Mouse (Mus musculus): ENCODE results near the gene Klk9. TPM values are rescaled to one million over a fixed set of nuclear protein-coding genes. Genes with fewer than 3 reads are reported as not detected.

Gene Klk9
- not detected in 2 replicates for polyA plus RNA-seq (2012; rRNA removed)

- no peak for DNase-seq (ENCODE audit: extremely low spot score in 1 of 2, low spot score in 1 of 2)
Observed at GRCm38 (mm10) chr7:43791591-43791990, at the start of gene Klk9. TSS of gene Klk9 (plus strand) at chr7:43791891.

GRCm38 (mm10) chr7:43747788-43748187, 43.9 kb upstream of the Klk9 start:
- DNase-seq (ENCODE audit: extremely low spot score in 1 of 2, low spot score in 1 of 2): peak in 1 of 2 experiments; percentile 31

DNA sequence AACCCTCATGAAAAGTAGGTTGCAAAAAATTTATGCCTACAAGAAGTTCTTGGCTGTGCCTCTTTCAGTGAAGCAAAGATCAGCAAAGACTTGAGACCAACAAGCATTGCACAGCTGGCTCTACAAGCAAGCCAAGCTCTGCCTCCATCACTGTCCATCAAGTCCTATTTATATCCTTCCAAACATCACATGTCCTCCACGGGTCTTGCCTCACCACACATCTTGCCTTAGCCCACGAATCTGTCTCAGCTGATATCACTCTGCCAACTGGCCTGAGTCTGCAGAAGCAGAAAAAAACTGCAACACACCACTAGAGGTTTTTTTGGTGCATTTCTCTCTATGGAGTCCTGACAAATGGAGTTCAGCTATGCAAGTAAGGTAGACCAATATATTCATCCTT, 38.9 kb upstream of the Klk9 start:
- DNase-seq (ENCODE audit: extremely low spot score in 1 of 2, low spot score in 1 of 2): no peak

- no peak for DNase-seq (ENCODE audit: extremely low spot score in 1 of 2, low spot score in 1 of 2)
Observed at GRCm38 (mm10) chr7:43766484-43766883, 25.2 kb upstream of the Klk9 start.

DNA sequence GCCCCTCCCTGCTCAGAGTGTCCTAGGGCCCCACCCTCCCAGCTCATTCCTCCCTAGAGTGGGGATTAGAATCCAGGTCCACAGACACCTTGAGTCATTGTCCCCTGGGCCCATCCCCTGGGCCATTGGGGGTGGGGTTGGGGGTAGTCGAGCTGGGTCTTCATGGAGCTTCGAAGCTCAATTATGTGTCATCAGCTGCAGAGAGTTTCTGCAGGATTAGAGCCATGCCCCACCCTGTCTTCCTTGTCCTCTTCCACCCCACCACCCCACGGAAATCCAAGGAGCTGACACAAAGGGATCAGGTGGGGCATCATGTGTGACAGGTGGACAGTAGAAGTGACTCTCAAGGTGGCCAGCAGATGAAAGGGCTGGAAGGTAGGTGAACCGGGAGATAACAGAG, 23.1 kb upstream of the Klk9 start, which contains the start of gene Klk12:
Klk12 (plus strand) TSS at position 301 of the 400 bp plus-strand sequence.
- no peak for DNase-seq (ENCODE audit: extremely low spot score in 1 of 2, low spot score in 1 of 2)

GRCm38 (mm10) chr7:43769636-43770035, 22.1 kb upstream of the Klk9 start:
- DNase-seq (ENCODE audit: extremely low spot score in 1 of 2, low spot score in 1 of 2): no peak

GRCm38 (mm10) chr7:43770701-43771100, 21.0 kb upstream of the Klk9 start:
- no peak for DNase-seq (ENCODE audit: extremely low spot score in 1 of 2, low spot score in 1 of 2)

DNA sequence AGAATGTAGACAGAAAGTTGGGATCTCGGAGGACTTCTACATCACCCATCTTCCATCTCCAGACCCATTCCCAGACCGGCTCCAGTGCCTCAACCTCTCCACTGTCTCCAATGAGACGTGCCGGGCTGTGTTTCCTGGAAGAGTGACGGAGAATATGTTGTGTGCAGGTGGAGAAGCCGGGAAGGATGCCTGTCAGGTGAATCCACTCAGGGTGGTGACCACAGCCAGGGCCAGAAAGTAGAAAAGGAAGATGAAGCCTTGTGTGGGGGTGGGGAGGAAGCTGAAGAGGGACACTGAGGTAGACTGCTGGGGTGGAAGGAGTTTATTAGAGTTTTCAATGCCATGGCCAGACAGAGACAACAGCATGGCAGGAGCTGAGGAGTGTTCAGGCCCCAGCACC, 19.8 kb upstream of the Klk9 start:
- no peak for DNase-seq (ENCODE audit: extremely low spot score in 1 of 2, low spot score in 1 of 2)

DNA sequence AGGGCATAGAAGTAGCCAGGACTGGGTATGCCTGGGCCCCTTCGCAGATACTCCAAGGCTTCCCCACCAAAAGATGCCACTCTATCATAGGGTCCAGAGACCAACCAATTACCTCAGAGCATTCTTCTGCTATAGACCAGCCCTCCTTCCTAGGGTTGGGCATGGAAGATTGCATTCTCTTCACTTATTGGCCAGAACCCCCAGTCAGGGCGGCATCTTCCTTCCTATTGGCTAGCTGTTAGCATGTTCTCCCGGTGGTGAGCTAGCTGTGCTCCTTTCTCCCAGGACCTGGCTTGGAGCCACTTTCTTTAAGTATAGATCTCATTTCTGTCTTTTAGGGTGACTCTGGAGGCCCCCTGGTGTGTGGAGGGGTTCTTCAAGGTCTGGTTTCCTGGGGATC, 18.8 kb upstream of the Klk9 start:
- no peak for DNase-seq (ENCODE audit: extremely low spot score in 1 of 2, low spot score in 1 of 2)

- DNase-seq (ENCODE audit: extremely low spot score in 1 of 2, low spot score in 1 of 2): no peak
Observed at GRCm38 (mm10) chr7:43774364-43774763, 17.3 kb upstream of the Klk9 start, which contains the start of gene Klk11. TSS of gene Klk11 (plus strand) at chr7:43774604.

DNA sequence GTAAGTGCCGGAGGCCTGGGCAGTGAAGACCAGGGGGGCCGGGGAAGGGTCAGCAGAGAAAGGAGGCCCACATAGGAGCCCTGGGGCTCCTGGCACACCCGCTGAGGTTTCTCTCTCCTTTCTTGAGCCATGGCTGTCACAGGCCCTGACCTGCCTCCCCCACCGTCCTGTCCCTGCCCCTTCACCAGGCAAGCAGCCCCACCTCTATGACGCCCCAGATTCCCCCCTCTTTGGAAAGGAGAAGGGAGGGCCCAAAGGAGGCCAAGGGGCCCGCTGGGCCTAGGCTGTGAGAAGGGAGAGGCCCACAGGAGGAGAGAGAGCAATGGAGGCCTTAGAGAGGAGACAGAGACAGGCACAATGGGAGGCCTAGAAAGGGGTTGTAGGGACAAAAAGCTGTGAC, 16.9 kb upstream of the Klk9 start:
- no peak for DNase-seq (ENCODE audit: extremely low spot score in 1 of 2, low spot score in 1 of 2)

DNA sequence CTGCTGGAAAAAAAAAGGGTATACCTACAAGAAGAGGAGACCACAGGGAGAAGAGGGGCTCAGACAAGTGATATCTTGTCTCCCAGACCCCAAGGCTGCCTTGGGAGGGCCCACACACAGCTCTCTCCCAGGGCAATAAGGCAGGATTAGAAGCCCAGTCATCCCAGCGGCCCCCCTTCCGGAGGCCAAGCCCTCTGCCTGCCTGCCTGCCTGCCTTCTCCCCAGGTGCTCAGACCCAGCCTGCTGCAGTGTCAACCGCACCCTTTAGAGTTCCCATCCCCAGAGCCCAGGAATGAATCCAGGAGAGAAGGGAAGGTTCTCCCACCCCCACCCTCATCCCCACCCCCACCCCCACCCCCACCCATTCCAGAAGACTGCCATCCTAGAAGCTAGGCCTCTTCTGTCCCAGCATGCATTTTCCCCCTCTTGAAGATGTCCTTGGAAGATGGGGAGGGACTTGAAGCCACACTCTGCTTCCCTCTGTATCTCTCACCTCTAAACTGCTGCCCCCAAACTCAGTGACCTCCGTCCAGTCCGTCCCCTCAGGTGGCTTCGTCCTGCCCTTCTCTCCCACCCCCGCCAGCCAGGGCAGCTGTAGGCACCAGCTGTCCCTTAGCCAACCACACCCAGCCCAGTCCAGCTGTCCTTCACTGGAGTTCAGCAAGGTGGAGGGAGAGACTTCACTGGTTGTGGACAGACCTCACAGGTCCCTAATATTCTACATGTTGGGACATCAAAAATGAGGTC, 16.2 kb upstream of the Klk9 start:
- DNase-seq (ENCODE audit: extremely low spot score in 1 of 2, low spot score in 1 of 2): no peak

DNA sequence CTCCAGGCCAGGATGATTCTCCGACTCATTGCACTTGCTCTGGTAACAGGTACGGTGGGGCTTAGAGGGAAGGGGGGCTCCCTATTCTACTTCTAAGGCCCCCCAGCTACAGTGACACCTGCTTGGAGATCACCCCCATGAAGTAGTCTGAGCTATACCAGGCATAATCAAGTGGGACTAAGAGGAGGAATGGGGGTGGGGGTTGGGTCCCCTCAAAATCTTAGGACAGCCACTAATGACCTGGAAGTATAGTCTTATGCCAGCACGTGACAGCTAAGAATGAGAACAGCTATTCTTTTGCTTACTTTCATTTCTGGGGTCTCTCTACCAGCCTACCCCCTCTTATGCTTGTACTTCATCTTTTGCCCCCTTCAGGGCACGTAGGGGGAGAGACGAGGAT, 15.2 kb upstream of the Klk9 start:
- no peak for DNase-seq (ENCODE audit: extremely low spot score in 1 of 2, low spot score in 1 of 2)

- no peak for DNase-seq (ENCODE audit: extremely low spot score in 1 of 2, low spot score in 1 of 2)
Observed at GRCm38 (mm10) chr7:43777423-43777822, 14.3 kb upstream of the Klk9 start.

- no peak for DNase-seq (ENCODE audit: extremely low spot score in 1 of 2, low spot score in 1 of 2)
Observed at GRCm38 (mm10) chr7:43778176-43778970, 13.3 kb upstream of the Klk9 start.

GRCm38 (mm10) chr7:43780241-43780640, 11.4 kb upstream of the Klk9 start:
- no peak for DNase-seq (ENCODE audit: extremely low spot score in 1 of 2, low spot score in 1 of 2)

DNA sequence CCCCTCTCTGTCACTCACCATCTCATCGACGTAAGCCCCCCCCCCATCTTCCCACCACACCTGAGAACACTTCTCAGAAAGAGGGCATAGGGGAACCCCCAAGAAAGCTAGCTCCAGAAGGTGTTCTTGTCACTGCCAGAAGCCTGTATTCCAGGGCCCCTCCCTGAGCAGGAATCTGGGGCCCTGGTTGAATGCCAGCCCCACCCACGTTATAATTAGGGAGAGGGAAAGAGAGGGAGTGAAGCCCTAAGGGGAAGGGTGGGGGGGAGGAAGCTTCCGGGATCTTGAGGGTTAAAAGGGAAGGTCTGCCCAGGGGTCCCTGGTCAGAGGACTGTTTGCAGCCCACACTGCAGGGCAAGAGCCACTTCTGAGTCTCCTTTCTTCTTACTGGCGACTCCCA, 10.9 kb upstream of the Klk9 start, which contains the start of gene Klk10:
Klk10 (plus strand) TSS at position 290 of the 400 bp plus-strand sequence.
- no peak for DNase-seq (ENCODE audit: extremely low spot score in 1 of 2, low spot score in 1 of 2)

- DNase-seq (ENCODE audit: extremely low spot score in 1 of 2, low spot score in 1 of 2): no peak
Observed at GRCm38 (mm10) chr7:43781541-43781940, 10.2 kb upstream of the Klk9 start.

DNA sequence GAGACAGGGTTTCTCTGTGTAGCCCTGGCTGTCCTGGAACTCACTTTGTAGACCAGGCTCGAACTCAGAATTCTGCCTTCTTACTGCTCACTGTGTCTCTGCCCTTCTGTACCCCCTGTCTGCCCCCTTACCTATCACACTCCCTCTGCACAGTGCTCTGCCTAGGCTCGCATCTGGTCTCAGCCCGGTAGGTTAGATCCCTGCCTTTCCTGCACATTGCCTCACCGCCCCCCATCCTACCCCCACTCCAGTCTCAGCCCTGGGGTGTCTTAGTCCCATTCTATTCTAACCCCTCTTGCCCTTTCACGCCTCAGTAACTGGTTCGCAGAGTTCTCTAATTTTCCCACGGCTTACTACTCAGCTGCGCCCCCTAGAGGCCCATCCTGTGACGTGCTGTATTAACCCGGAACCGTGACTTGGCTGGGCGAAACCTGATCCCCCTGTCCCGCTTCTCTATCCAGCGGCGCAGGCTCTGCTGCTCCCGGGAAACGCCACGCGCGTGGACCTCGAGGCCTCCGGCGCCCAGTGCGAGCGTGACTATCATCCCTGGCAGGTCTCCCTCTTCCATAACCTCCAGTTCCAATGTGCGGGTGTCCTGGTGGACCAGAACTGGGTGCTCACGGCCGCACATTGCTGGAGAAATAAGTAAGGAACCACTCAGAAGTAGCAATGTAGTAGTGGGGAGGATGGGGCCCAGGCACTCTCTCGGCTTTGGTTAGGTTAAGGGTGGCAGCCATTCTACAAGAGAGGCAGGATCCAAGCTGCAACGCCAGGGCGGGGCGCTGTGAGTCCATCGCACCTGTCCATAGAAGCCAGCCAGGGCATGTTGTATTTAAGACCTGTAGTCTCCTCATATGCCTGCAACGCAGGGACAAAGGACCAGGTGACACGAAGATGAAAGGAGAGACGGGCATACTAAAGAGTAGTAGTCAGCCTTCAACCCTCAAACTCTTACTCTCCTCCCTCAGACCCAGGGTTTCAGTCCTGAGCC, 9.1 kb upstream of the Klk9 start:
- peak in 1 of 2 experiments; percentile 80 for DNase-seq (ENCODE audit: extremely low spot score in 1 of 2, low spot score in 1 of 2)

- DNase-seq (ENCODE audit: extremely low spot score in 1 of 2, low spot score in 1 of 2): no peak
Observed at GRCm38 (mm10) chr7:43785286-43785685, 6.4 kb upstream of the Klk9 start.
